Mouse (Mus musculus): ENCODE data around the gene Adam11. TPM values are rescaled to one million over a fixed set of nuclear protein-coding genes. Genes with fewer than 3 reads are reported as not detected.

The Adam11 gene
- polyA plus RNA-seq, 2 experiments = 0.06 to 0.30 TPM

GRCm38 (mm10) chr11:102778165-102778564 lies 16.9 kb downstream of the Adam11 start:
- H3K36me3 ChIP-seq (replicated peaks; ENCODE audit: control insufficient read depth, insufficient read depth, low read depth) = no peaks in the 10 kb centered on the region
- no peak for TF ChIP-seq EP300 (IDR thresholded peaks at IDR 0.05; ENCODE audit: low read depth)
- TF ChIP-seq CTCF (IDR thresholded peaks at IDR 0.05; ENCODE audit: low read depth) = no peak
- no peak for ATAC-seq (ENCODE audit: insufficient read depth)
- H3K27me3 ChIP-seq (ENCODE audit: control insufficient read depth, insufficient read depth, low read length) = peaks cover 7% of the 10 kb centered on the region
- 52% methylated on average over 14 of the region's 14 CpGs for WGBS (ENCODE audit: insufficient replicate concordance)
- H3K4me3 ChIP-seq (ENCODE audit: insufficient read depth in 1 of 2, low read depth in 2 of 2, low read length in 2 of 2) = no peak overlapping the region
- H3K4me2 ChIP-seq (ENCODE audit: low read depth) = no peak overlapping the region
- no peak overlapping the region for H3K9ac ChIP-seq (replicated peaks)
- H3K4me1 ChIP-seq (replicated peaks; ENCODE audit: control insufficient read depth in 2 of 2, insufficient read depth in 2 of 2, low read length in 1 of 2) = no peaks in the 10 kb centered on the region; a peak in 1 of 4 replicates
- H3K9me3 ChIP-seq (ENCODE audit: control insufficient read depth, low read length) = no peaks in the 10 kb centered on the region
- DNase-seq (ENCODE audit: low read depth in 3 of 3, low spot score in 3 of 3) = no peak
- H3K27ac ChIP-seq = no peak overlapping the region

GRCm38 (mm10) chr11:102778597-102778996 lies 17.4 kb downstream of the Adam11 start:
- Histone ChIP-seq H3K4me1 (replicated peaks; ENCODE audit: control insufficient read depth in 2 of 2, insufficient read depth in 2 of 2, low read length in 1 of 2) (no peaks in the 10 kb centered on the region; a peak in 1 of 4 replicates), H3K4me2 (ENCODE audit: low read depth) (no peak overlapping the region), H3K36me3 (replicated peaks; ENCODE audit: control insufficient read depth, insufficient read depth, low read depth) (no peaks in the 10 kb centered on the region), H3K4me3 (ENCODE audit: insufficient read depth in 1 of 2, low read depth in 2 of 2, low read length in 2 of 2) (no peak overlapping the region), H3K9ac (replicated peaks) (no peak overlapping the region), H3K9me3 (ENCODE audit: control insufficient read depth, low read length) (no peaks in the 10 kb centered on the region), H3K27me3 (ENCODE audit: control insufficient read depth, insufficient read depth, low read length) (peaks cover 7% of the 10 kb centered on the region), H3K27ac (no peak overlapping the region)
- TF ChIP-seq EP300 (IDR thresholded peaks at IDR 0.05; ENCODE audit: low read depth) (no peak), CTCF (IDR thresholded peaks at IDR 0.05; ENCODE audit: low read depth) (no peak)
- ATAC-seq (ENCODE audit: insufficient read depth) = no peak
- 40% methylated on average over 5 of the region's 5 CpGs for WGBS (ENCODE audit: insufficient replicate concordance)
- DNase-seq (ENCODE audit: low read depth in 3 of 3, low spot score in 3 of 3) = no peak

GRCm38 (mm10) chr11:102779081-102779638 lies 17.9 kb downstream of the Adam11 start:
- DNase-seq (ENCODE audit: low read depth in 3 of 3, low spot score in 3 of 3) = no peak
- Histone ChIP-seq H3K27ac (no peak overlapping the region), H3K9me3 (ENCODE audit: control insufficient read depth, low read length) (no peaks in the 10 kb centered on the region), H3K9ac (replicated peaks) (no peak overlapping the region), H3K4me2 (ENCODE audit: low read depth) (no peak overlapping the region), H3K27me3 (ENCODE audit: control insufficient read depth, insufficient read depth, low read length) (peaks cover 6% of the 10 kb centered on the region), H3K36me3 (replicated peaks; ENCODE audit: control insufficient read depth, insufficient read depth, low read depth) (no peaks in the 10 kb centered on the region), H3K4me3 (ENCODE audit: insufficient read depth in 1 of 2, low read depth in 2 of 2, low read length in 2 of 2) (no peak overlapping the region), H3K4me1 (replicated peaks; ENCODE audit: control insufficient read depth in 2 of 2, insufficient read depth in 2 of 2, low read length in 1 of 2) (no peaks in the 10 kb centered on the region; a peak in 1 of 4 replicates)
- 51% methylated on average over 8 of the region's 8 CpGs for WGBS (ENCODE audit: insufficient replicate concordance)
- TF ChIP-seq EP300 (IDR thresholded peaks at IDR 0.05; ENCODE audit: low read depth) (no peak), CTCF (IDR thresholded peaks at IDR 0.05; ENCODE audit: low read depth) (no peak)
- ATAC-seq (ENCODE audit: insufficient read depth) = no peak

GRCm38 (mm10) chr11:102779824-102780223 lies 18.6 kb downstream of the Adam11 start:
- H3K9ac ChIP-seq (replicated peaks) = no peak overlapping the region
- ATAC-seq (ENCODE audit: insufficient read depth) (no peak), DNase-seq (ENCODE audit: low read depth in 3 of 3, low spot score in 3 of 3) (no peak)
- 42% methylated on average over 7 of the region's 7 CpGs for WGBS (ENCODE audit: insufficient replicate concordance)
- H3K27ac ChIP-seq = no peak overlapping the region
- TF ChIP-seq CTCF (IDR thresholded peaks at IDR 0.05; ENCODE audit: low read depth) (no peak), EP300 (IDR thresholded peaks at IDR 0.05; ENCODE audit: low read depth) (no peak)
- H3K27me3 ChIP-seq (ENCODE audit: control insufficient read depth, insufficient read depth, low read length) = no peaks in the 10 kb centered on the region; the same call in 1 of the 2 replicates
- no peaks in the 10 kb centered on the region for H3K9me3 ChIP-seq (ENCODE audit: control insufficient read depth, low read length)
- no peak overlapping the region for H3K4me2 ChIP-seq (ENCODE audit: low read depth)
- H3K4me3 ChIP-seq (ENCODE audit: insufficient read depth in 1 of 2, low read depth in 2 of 2, low read length in 2 of 2) = no peak overlapping the region
- H3K36me3 ChIP-seq (replicated peaks; ENCODE audit: control insufficient read depth, insufficient read depth, low read depth) = no peaks in the 10 kb centered on the region
- no peaks in the 10 kb centered on the region for H3K4me1 ChIP-seq (replicated peaks; ENCODE audit: control insufficient read depth in 2 of 2, insufficient read depth in 2 of 2, low read length in 1 of 2)

GRCm38 (mm10) chr11:102780271-102780985 lies 19.2 kb downstream of the Adam11 start:
- DNase-seq (ENCODE audit: low read depth in 3 of 3, low spot score in 3 of 3) = no peak
- WGBS (ENCODE audit: insufficient replicate concordance) = 18% methylated on average over 11 of the region's 11 CpGs
- no peaks in the 10 kb centered on the region for H3K27me3 ChIP-seq (ENCODE audit: control insufficient read depth, insufficient read depth, low read length)

More at GRCm38 (mm10) chr11:102780271-102780985, 19.2 kb downstream of the Adam11 start:
- H3K27ac ChIP-seq = no peak overlapping the region
- H3K4me3 ChIP-seq (ENCODE audit: insufficient read depth in 1 of 2, low read depth in 2 of 2, low read length in 2 of 2) = no peak overlapping the region
- H3K9me3 ChIP-seq (ENCODE audit: control insufficient read depth, low read length) = no peaks in the 10 kb centered on the region
- no peak overlapping the region for H3K9ac ChIP-seq (replicated peaks)
- H3K4me1 ChIP-seq (replicated peaks; ENCODE audit: control insufficient read depth in 2 of 2, insufficient read depth in 2 of 2, low read length in 1 of 2) = no peaks in the 10 kb centered on the region
- ATAC-seq (ENCODE audit: insufficient read depth) = no peak
- no peaks in the 10 kb centered on the region for H3K36me3 ChIP-seq (replicated peaks; ENCODE audit: control insufficient read depth, insufficient read depth, low read depth)
- no peak overlapping the region for H3K4me2 ChIP-seq (ENCODE audit: low read depth)
- TF ChIP-seq CTCF (IDR thresholded peaks at IDR 0.05; ENCODE audit: low read depth) = no peak
- TF ChIP-seq EP300 (IDR thresholded peaks at IDR 0.05; ENCODE audit: low read depth) = no peak
